Mouse (Mus musculus): ENCODE data around the gene Shroom3.

Shroom3 gene

GRCm38 (mm10) chr5:92683351-92683807, at the start of gene Shroom3:
TSS of gene Shroom3 (plus strand) at chr5:92683435.
- DNase-seq (ENCODE audit: low spot score): no peak

GRCm38 (mm10) chr5:92633526-92633925, 49.7 kb upstream of the Shroom3 start:
- DNase-seq (ENCODE audit: low spot score): no peak

GRCm38 (mm10) chr5:92634916-92635315, 48.3 kb upstream of the Shroom3 start:
- DNase-seq (ENCODE audit: low spot score): no peak

GRCm38 (mm10) chr5:92635891-92636290, 47.3 kb upstream of the Shroom3 start:
- DNase-seq (ENCODE audit: low spot score): no peak

- DNase-seq (ENCODE audit: low spot score): no peak
Measured at GRCm38 (mm10) chr5:92640861-92641260, 42.4 kb upstream of the Shroom3 start.

- DNase-seq (ENCODE audit: low spot score): peak; percentile 31
Measured at GRCm38 (mm10) chr5:92656256-92656655, 27.0 kb upstream of the Shroom3 start.

GRCm38 (mm10) chr5:92664321-92664720, 18.9 kb upstream of the Shroom3 start:
- DNase-seq (ENCODE audit: low spot score): no peak

GRCm38 (mm10) chr5:92666860-92667259, 16.4 kb upstream of the Shroom3 start:
- no peak for DNase-seq (ENCODE audit: low spot score)

GRCm38 (mm10) chr5:92674859-92675573, 8.2 kb upstream of the Shroom3 start, which contains the start of gene Ccdc158:
TSS of gene Ccdc158 (minus strand) at chr5:92675271.
- peak; percentile 64 for DNase-seq (ENCODE audit: low spot score)

- DNase-seq (ENCODE audit: low spot score): no peak
Measured at GRCm38 (mm10) chr5:92675574-92675920, 7.7 kb upstream of the Shroom3 start.

- peak; percentile 3 for DNase-seq (ENCODE audit: low spot score)
Measured at GRCm38 (mm10) chr5:92679441-92679840, 3.8 kb upstream of the Shroom3 start.

- DNase-seq (ENCODE audit: low spot score): no peak
Measured at GRCm38 (mm10) chr5:92681861-92682260, 1.4 kb upstream of the Shroom3 start.

GRCm38 (mm10) chr5:92682621-92683348, 450 bp upstream of the Shroom3 start:
- no peak for DNase-seq (ENCODE audit: low spot score)

GRCm38 (mm10) chr5:92683871-92684475, 738 bp downstream of the Shroom3 start:
- DNase-seq (ENCODE audit: low spot score): no peak

- DNase-seq (ENCODE audit: low spot score): no peak
Measured at GRCm38 (mm10) chr5:92684715-92685460, 1.7 kb downstream of the Shroom3 start.

GRCm38 (mm10) chr5:92688124-92688523, 4.9 kb downstream of the Shroom3 start:
- no peak for DNase-seq (ENCODE audit: low spot score)

- DNase-seq (ENCODE audit: low spot score): no peak
Measured at GRCm38 (mm10) chr5:92688569-92688968, 5.3 kb downstream of the Shroom3 start.

GRCm38 (mm10) chr5:92692206-92693007, 9.2 kb downstream of the Shroom3 start:
- no peak for DNase-seq (ENCODE audit: low spot score)

- DNase-seq (ENCODE audit: low spot score): no peak
Measured at GRCm38 (mm10) chr5:92693744-92694143, 10.5 kb downstream of the Shroom3 start.

- DNase-seq (ENCODE audit: low spot score): no peak
Measured at GRCm38 (mm10) chr5:92694316-92694995, 11.2 kb downstream of the Shroom3 start.

Measured in c-Kit-positive CD71-positive TER-119-positive erythroid progenitor cells, embryonic 14.5 days (primary cell).